Mouse (Mus musculus) E14TG2a.4 (cell line): ENCODE results near the gene Bax.

Source experiments
- CTCF ChIP-seq: conservative IDR thresholded peaks from 2 replicates; pipeline ENCODE4 v1.5.1; 2014; ENCODE audit warnings: low read length
- NANOG ChIP-seq: IDR thresholded peaks from 2 replicates; pipeline ENCODE4 v1.6.1; 2014; ENCODE audit warnings: borderline replicate concordance, low read length, mixed read lengths
- POU5F1 ChIP-seq: IDR thresholded peaks from 2 replicates; pipeline ENCODE4 v1.6.1; 2014; ENCODE audit warnings: low read length, borderline replicate concordance

GRCm38 (mm10) chr7:45482166-45482565, 15.5 kb upstream of the Bax start:
- TF ChIP-seq CTCF = no peak
- no peak for TF ChIP-seq NANOG
- no peak for TF ChIP-seq POU5F1
